Mouse (Mus musculus) CD4-positive helper T cell, adult 2 months (primary cell): Measurements from ENCODE around the gene Tead1.

Experiments
- DNase-seq: peaks from one replicate; pipeline ENCODE4 v3.0.0-alpha.2; 2012; ENCODE audit warnings: low read depth, missing footprints, low spot score

The Tead1 gene

DNA sequence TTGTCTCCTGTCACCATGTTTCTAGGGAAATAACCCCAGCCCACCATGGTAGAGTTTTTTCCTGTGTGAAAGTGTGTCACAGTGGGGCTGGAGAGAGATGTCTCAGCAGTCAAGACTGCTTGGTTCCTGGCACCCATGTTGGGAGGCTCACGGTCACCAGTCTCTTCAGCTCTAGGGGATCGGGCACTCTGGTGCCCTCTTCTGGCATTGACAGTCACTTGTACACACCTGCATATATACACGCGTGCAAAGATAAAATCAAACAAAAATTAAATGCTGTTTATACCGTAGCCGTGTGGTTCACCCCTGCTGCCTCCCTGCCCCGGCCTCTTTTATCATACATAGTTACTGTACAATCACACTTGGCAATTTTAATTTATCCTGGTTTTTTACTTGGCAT is 134.0 kb downstream of the Tead1 start:
- DNase-seq: no peak

DNA sequence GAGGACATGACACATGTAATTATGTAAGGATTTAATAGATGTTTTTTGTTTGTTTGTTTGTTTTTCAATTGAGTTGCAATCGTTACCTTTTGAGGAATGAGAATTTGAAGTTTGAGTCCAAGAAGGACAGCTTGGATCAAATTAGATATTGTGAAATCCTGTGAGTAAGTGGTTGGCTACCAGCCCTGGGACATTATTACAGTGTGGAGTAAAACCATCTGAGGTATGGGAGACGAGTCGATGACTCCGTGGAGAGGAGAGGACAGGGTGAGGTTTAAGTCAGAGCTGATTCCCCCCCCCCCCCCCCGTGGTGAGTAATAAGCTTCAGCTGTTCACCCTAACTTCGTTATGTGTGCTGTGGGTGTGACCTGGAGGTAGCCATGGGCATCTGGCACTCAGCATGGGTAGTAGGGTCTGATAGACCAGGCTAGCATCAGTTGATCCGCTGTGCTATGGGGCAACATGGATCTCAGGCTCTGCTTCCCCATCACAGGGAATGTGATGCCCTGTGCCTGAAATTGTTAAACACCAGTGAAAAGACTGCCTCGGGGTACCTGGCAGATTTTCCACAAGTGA is 134.7 kb downstream of the Tead1 start:
- DNase-seq: no peak

DNA sequence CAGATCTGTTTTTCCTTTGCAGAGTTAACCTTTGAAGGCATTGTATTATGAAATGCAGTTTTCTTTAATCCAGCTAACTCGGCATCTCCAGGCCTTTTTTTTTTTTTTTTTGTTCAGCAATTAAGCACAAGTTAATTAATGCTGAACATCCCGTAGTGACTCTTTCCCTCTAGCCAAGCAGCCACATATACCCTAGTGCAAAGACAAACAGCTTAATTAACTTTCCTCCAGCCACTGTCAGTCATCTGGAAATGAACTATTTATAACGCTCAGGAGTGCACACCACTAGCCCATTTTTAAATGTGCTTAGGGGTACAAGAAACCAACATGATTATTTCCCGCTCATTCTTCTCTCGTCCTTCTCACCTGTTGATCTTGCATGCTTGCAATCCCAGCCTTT is 136.9 kb downstream of the Tead1 start:
- DNase-seq: no peak

DNA sequence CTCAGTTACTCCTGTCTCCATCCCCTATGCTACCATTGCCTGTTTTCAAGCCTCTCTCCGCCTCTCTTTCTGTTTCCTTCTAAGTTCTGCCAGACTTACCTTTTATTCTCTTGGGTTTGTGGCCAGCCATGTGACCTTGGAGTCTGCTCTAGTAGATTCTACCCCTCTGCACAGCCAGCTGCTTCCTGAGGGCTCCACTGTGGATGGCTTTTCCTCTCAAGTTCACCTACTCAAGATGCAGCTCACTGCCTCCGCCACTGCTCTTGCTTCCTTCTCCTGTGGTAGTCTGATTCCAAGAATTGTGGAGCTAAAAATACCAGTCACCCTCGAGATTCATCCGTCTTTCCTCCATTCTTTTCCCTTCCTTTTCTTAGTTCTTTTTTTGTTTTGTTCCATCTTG is 140.7 kb downstream of the Tead1 start:
- no peak for DNase-seq

DNA sequence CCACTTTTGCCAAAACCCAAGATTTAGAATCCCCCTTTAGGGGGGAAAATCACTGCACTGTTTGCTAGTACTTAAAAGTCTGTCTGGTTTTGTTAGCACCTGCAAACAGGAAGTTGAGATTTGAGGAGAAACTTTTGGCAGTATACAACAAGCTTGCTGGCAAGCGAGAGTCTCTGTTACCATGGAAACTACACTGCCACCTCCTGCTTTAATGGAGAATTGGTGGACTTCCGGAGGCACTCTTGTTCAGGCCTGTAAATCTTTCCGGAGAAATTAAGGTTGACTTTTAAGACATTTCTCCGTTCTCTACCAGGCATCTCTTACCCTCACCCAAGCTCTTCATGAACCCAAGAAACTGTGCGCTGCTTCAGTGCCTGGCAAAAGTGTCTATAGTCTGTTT is 143.8 kb downstream of the Tead1 start:
- DNase-seq: peak; percentile 4

DNA sequence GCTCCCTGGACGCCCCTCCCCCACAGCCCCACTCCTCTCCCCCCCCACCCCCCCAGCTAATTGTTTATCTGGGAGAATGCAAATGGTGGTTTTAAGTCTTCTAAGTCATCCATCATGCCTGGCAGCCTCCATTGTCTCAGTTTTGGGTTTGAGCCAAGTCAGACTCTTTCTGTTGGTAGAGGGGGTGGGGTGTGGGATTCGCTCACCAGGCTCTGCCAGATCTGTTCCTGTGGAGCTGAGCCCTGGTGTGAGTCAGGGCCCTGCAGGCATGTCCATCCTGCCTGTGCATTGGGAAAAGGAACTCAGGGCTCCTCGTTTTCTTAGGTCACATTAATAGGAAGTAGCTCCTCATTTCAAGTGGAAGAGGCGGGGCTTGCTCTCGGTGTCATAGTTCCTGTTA is 144.5 kb downstream of the Tead1 start:
- no peak for DNase-seq

DNA sequence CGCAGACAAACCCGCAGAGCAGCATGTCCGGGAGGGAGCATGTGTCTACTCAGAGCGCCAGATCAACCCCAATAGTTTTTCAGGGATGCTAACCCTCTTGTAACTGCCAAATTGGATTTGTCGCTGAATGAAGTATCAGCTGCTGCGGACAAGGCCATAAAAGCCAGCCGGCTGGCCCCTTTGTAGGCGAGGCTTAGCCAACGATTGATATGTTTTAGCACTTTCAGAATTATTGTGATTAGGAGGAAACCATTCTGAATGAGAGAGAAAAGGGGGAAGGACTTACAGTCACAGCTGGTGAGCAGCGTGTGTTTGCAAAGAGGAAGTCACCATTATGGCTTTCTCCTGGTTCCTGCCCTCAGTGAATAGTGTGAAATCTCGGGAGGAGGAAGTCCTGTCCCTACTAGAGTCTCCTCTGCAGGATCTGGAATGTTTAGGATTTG is 146.2 kb downstream of the Tead1 start:
- DNase-seq: no peak

DNA sequence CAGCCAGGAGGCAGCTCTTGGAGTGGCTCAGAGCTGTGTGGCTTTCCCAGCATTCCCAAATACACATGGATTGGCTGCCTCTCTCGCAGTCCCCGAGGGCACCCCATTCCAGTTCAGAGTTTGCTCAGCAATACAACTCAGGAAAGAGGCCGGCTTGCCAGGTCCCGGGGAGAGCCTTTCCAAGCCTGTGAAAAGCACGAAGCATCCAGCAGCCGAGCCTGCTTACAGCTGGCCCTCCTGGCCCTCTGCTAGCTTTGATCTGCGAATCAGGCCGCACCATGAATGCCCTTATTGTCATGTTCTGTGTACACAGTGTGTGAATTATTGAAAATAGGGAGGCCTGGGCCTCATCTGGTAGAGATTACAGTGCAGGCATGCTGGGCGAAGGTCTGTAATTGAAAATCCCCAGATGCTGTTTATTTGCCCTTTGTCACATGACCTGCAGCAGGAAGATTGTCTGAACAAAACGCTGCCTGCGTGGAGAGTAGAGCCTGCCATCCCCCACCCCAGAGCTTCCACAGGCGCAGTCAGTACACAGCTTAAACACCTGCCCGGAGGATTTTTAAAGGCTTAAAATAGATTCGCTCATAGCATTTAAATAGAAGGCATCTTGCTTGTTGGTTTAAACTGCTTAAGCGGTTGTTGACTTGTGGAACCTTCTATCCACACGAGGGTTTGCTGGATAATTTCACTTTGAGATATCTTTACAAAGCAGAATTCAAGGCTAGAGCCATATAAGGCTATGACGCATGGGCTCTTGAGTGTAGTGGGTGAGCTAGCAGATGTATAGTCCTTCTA is 147.2 kb downstream of the Tead1 start:
- DNase-seq: no peak

DNA sequence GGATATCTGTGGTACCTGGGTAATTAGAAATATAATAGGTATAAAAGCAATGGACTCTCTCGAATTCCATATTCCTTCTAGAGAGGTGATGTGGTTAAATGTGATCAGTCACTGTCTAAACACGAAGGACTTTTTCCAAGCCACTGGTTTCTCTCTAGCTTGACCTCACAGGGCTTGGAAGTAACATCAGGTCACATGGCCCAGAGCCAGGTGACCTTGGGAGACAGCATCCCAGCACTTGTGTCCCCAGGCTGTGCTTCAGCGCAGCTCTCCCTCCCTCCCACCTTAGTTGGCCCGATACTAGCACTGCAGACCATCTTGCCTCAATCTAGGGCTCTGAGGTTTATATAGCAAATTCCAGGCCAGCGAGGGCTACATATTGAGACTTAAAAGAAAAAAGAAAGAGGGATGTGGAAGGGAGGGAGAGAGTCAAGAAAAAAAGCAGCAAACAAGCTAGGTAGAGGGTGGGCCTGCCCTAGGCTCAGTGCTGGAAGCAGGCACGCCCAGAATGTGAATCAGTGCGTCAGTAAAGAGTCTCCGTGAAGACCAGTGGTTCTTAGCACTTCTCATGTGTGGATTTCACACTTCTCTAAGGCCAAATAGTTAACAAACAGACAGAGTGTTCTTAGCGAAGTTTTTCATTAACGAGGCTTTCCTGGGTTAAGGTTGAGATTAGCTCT is 149.0 kb downstream of the Tead1 start:
- DNase-seq: no peak

DNA sequence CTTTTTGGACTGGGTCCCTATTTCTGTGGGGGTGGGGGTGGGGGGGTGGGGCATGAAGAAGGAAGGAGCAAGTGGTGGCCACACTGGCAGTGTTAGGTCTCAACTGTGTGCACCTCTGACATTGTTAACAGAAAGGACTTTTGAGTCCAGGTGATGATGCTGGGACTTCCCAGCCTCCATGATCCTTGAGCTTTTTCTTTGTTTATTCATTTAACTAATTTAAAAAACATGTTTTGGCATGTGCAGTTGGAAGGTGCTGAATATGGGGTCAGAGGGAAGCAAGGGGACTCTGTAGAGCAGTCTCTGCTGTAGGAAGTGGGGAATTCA is 149.5 kb downstream of the Tead1 start:
- DNase-seq: no peak

DNA sequence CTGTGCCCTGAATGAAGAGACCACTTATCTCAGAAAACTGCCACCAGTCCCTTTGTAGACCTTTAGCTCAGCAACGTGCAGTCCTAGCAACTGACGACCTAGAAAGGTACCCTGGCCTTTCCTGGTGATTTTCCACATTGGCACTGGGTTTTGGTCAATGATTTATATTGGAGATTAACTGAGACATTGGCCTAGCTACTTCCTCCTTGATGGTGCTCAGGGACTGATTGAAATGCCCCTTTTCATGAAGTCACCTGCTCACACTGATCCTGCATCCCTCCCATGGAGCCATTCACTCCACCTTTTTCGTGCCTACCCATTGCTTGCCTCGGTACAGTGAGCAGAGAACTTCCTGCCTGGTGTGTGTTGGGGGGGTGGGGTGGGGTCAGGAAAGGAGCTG is 151.8 kb downstream of the Tead1 start:
- no peak for DNase-seq

DNA sequence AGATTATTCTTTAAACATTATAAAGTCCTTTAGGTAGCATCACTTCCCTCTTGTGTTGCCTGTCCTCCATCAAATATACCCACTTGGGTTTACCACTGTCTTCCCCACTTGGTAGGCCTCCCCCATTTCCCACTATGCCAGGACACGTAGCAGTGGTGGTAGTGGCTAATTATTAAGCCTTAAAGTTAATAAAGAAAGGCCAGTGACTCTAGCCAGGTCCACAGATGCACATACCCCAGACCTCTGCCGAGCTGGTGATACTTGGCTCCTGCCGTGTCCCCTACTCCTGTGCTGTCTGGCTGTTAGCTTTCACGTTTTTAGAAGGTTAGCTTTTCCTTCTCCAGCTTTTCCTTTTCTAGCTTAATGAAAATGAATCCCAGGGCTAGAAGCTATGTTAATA is 152.3 kb downstream of the Tead1 start:
- DNase-seq: no peak

DNA sequence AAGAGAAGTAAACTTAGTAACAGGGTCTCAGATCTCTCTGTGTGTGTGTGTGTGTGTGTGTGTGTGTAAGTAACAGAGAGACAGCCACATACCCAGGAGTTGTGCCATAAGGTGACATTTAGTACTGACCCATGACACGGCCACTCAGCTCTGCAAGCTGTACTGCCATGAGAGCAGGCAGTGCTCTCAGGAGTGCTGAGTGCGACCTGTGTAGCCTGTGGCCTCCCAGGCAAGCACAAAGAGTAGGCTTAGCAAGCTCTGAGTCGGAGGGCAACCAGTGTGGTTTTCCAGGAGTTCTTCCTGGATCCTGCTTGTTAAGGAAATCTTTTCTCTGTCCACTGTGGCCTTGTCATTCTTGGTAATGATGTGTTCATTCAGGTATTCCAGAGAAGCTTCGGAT is 154.0 kb downstream of the Tead1 start:
- DNase-seq: no peak

DNA sequence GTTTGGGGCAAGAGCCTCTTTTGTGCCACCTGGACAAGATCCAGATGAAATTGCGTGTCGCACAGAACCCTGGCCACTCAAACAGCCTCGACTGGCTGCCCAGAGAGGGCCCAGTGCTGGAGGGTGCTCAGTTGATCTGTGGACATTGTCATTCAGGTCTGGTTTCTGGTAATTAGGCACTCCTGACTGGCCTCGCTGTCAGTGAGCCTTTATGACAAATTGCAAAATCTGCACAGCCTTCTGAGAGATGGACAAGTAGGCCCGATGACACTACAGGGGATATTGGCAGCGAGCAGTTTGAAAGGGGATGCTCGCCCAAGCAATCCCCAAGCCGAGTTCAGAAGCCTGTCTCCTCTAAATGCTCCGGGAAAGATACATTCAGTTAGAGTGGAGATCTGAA is 157.0 kb downstream of the Tead1 start:
- no peak for DNase-seq

DNA sequence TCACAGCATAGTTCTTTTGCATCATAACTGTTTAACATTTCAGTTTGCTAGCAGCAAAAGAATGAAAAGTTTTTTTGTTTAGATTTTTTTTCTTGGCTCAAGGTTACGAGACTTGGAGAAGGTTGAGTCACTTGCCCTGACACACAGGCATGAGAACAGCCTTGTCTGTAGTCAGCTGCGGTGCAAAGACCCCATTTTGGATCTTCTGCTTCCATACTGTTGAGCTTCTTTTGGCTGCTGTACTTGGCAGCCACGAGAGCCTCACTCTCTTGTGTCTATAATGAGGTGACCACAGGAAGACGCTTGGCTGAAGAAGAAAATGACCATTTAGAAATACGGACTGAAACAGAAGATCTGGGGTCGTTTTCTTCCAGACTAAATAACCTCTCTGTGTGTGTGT is 159.0 kb downstream of the Tead1 start:
- no peak for DNase-seq

DNA sequence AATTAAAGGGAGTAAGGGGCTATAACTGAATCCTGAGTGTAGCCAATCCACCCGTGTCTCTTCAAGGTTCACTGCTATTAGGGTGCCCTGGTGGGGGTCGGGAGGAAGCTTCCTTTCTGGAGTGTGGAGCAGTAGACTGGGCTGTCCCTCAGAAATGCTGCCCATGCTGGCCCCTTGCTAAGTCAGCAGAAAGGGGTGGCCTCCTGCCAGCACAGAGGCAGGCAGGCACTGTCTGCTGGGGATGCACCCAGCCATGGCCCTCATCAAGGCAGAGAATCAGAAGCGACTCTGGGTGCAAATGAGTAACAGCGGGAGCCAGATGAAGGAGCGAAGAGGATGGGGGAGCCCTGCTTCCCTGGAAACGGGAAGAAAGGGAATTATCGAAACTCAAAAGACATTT is 161.2 kb downstream of the Tead1 start:
- no peak for DNase-seq

DNA sequence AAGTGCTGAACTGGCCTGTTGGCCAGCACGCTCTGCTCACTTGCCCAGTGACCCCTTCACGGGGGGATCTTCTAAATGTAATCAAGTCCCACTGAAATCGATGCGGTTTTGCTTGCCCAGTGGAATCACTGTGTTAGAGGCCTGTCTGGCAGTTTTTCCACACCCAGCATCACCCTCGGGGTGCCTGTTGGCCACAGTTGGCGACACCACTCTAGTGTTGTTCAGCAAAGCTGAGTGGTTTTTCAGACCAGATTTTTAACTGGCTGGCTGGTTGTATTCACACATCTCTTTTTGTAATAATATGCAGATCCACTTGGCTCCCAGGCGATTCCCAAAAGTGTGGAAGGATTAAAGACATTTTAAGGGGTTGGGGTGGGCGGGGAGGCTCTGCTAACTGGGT is 161.8 kb downstream of the Tead1 start:
- DNase-seq: no peak

DNA sequence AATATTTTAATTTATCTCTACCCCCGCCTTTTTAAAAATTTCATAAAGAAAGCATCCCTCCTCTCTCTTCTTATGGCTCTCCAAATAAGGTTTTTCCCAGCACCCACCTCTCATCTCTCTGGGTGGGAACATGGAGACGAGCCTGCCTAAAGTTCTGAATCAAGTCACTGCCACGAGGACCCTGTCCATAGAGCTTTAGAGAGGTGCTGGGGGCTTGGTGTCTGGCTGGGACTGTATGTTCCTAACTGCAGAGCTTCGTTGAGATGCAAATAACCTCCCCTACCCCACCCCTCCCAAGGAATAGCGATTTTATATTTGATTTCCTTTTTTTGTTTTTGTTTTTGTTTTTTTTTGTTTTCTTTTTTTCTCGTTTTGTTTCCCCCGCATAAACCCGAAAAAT is 162.4 kb downstream of the Tead1 start:
- no peak for DNase-seq

DNA sequence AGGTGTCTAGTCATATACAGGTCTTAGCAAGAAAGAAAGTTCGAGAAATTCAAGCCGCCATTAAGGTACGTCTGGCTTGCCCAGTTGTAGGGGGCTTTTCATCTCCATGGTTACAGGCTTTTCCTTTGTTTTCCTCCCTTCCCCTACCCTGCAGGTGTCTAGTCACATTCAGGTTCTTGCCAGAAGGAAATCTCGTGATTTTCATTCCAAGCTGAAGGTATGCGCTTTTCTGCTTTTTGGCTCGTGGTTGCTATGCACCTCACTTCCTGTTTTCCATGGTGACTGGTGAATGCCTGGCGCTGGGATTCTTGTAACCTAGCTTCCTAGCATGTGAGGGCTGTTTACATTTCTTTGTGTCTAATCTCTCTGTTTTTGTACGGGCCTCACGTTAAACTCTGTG is 162.8 kb downstream of the Tead1 start:
- no peak for DNase-seq

DNA sequence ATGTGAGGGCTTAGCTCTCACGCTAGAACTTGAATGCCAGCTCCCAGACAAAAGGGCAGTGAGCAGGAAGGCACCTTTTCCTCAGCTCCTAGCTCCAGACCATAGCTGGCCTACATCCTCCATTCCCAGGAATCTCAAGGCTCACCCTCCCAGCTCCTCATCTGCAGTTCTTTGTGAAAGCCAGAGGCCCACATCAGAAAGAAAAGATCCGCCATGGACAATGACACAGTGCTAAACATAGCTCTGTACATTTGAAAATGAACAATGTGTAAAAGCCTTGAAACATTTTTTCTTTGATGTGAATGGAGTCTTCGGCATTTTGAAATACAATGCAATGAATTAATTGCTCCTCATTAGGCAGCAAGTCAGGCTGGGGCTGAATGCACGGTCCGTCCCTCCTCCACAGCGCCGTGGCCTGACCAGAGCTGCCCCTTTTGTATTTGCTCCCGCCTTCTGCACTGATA is 172.2 kb downstream of the Tead1 start:
- no peak for DNase-seq

DNA sequence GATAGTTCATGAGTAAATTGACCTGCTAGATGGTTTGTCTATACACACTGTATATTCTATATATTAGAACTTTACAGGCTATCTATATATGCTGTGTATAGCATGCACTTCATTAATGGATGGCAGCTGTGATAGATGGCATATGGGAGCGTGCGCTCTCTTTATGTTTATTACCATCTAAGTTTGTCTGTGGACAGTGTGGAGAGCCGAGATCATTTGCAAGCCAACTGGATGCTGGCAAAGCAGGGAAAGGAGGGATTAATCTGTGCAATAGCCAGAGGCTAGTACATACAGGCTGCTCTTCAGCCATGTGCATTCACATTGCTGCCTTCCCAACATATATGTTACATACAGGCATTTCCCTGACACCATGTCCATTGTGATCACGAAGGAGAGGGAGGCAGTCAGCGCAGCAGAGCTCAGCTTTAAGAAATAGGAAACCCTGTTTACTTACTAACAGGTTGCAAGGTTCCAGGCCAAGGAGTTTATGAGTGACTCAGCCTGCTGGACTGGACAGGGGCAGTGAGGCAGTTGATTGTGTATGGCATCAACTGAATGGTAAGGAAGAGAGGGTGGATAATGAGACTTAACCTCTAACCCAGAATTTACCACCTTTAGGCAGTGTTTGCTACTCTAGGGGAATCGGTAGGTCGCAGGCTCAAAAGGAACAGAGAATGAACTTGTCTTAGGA is 173.2 kb downstream of the Tead1 start:
- no peak for DNase-seq

DNA sequence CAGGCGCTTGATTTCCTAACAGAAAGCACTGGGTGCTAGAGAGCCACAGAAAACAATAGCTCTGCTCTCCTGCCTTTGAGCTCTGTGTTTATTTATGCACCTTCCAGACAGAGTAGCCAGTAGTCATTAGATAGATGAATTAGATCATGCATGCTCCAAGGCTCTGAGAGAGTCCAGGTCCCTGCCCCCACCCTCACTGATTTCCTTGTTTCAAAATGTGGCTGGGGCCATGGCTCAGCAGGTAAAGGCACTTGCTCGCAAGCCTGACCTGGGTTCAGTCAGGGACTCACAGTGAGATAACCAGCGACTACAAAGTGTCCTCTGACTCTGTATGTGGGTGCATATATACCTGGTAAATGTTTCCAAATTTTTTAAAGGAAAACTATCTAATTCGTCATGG is 174.7 kb downstream of the Tead1 start:
- DNase-seq: no peak

DNA sequence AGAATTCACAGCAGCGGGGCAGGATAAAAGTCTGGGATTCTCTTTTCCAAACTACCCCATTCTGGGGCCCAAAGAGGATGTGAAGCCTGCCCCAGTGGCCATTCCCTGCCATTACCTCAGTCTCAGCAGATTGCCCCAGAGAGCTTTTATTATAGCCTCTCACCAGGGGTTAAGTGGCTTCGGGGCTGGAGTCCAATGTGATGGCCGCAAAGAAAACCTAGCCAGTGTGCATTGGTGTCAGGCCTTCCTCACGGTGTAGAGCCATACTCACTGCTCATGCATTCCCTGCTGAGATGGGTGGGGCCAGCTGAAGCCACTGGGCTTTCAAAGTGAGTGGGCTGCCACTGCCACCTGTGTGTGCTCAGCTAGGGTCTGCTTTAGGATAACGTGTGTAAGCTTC is 175.4 kb downstream of the Tead1 start:
- no peak for DNase-seq
